Mouse (Mus musculus) forebrain, embryonic 14.5 days (tissue): ENCODE measurements at regions not wholly inside any gene's neighbourhood (a gene's known extent, or its start where the extent isn't known, plus 50 kb on each side); places are given as distances from the start of the nearest gene placed in this dataset.

ENCODE experiments used
- ATAC-seq: fragments of 200-750 bp; cut with Nextera tagmentation; 2 replicates; pipeline ENCODE4 v1.8.0; 2017; ENCODE audit warnings: mild to moderate bottlenecking, moderate library complexity
- DNase-seq: peaks from one replicate; pipeline ENCODE4 v3.0.0-alpha.2; 2015; ENCODE audit warnings: low spot score
- H3K27ac ChIP-seq: fragments of 300-500 bp; sonication (generic); 2 replicates; pipeline ENCODE4 v1.5.1; 2014; ENCODE audit warnings: low read depth, mild to moderate bottlenecking, control low read depth, low read length, moderate library complexity
- H3K27me3 ChIP-seq: fragments of 300-500 bp; sonication (generic); replicated peaks from 2 replicates; pipeline ENCODE4 v1.6.1; 2014; ENCODE audit warnings: low read length, control low read depth, mixed read lengths; ENCODE audit not compliant: control insufficient read depth, insufficient read depth
- H3K36me3 ChIP-seq: fragments of 300-500 bp; sonication (generic); 2 replicates; pipeline ENCODE4 v1.6.1; 2014; ENCODE audit warnings: low read length, control low read depth; ENCODE audit not compliant: control insufficient read depth, insufficient read depth
- H3K4me1 ChIP-seq: fragments of 300-500 bp; sonication (generic); 2 replicates; pipeline ENCODE4 v1.6.1; 2014; ENCODE audit warnings: antibody characterized with exemption, low read length, control low read depth; ENCODE audit not compliant: control insufficient read depth, insufficient read depth
- H3K4me2 ChIP-seq: fragments of 300-500 bp; sonication (generic); 2 replicates; pipeline ENCODE4 v1.6.1; 2014; ENCODE audit warnings: mild to moderate bottlenecking, control low read depth, low read length
- H3K4me3 ChIP-seq: fragments of 300-500 bp; sonication (generic); 2 replicates; pipeline ENCODE4 v1.5.1; 2014; ENCODE audit warnings: low read depth, low read length, control low read depth
- H3K9ac ChIP-seq: fragments of 300-500 bp; sonication (generic); 2 replicates; pipeline ENCODE4 v1.6.1; 2014; ENCODE audit warnings: mild to moderate bottlenecking, low read length, control low read depth, moderate library complexity
- H3K9me3 ChIP-seq: fragments of 300-500 bp; sonication (generic); replicated peaks from 2 replicates; pipeline ENCODE4 v1.6.1; 2016; ENCODE audit warnings: low read length, control low read depth, mixed read lengths; ENCODE audit not compliant: control insufficient read depth
- WGBS: fragments of 180-500 bp; shearing (Covaris S2); extraction: QIAGEN DNeasy Blood & Tissue Kit; methylation state at CpG from one replicate; pipeline ENCODE4 v1.1.7; 2014; 5-methylcytosine and 5-hydroxymethylcytosine counted together

DNA sequence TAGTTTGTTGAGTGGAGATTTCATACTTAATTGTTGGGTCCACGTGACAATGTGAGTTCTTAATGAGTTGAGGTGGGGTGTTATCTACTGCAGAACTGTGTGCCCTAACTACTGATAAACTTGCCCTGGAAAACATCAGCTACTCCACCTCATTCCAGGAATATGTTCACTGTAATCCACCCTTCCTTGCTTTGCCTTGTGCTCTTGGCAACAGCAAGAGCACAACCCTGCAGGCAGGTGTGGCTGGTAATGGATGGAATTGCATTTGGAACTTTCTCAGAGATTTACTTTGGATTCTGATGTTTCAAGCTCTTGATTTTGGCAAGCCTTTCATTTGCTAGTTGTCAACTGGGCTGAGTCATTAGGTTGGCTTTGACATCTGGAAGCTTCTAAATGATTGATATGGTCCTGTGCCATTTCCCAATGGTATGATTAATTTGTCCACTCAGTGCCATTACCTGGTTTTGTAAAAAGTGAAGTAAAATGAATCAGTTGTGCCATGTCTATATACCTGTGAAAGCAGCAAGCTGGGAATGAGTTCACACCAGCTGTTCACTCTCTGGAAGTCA is 175.6 kb downstream of the Slc39a8 start:
- Histone ChIP-seq H3K27ac (no peak overlapping the region), H3K4me2 (no peak overlapping the region), H3K9me3 (no peaks in the 10 kb centered on the region), H3K4me3 (no peak overlapping the region), H3K36me3 (no peaks in the 10 kb centered on the region), H3K27me3 (no peaks in the 10 kb centered on the region), H3K9ac (no peak overlapping the region), H3K4me1 (no peaks in the 10 kb centered on the region)
- DNase-seq (no peak), ATAC-seq (no peak)
- 69% methylated on average over 1 of the region's 1 CpGs for WGBS
